Mouse (Mus musculus): ENCODE measurements at regions not wholly inside any gene's neighbourhood (a gene's known extent, or its start where the extent isn't known, plus 50 kb on each side); places are given as distances from the start of the nearest gene placed in this dataset.
"Not testable (repeated sequence)": the region's sequence is repeated elsewhere in the genome, so short reads cannot be mapped to it uniquely, and the experiment has no call there.

GRCm38 (mm10) chr2:109402556-109402955 is 122.0 kb upstream of the Mettl15 start:
- 82% methylated on average over 1 of the region's 1 CpGs for WGBS

GRCm38 (mm10) chr2:109404262-109404661 is 123.7 kb upstream of the Mettl15 start:
- no peaks in the 10 kb centered on the region for H3K27me3 ChIP-seq (replicated peaks; ENCODE audit: control insufficient read depth, insufficient read depth, low read length)
- ATAC-seq, result no peak
- no peak overlapping the region for H3K9ac ChIP-seq (ENCODE audit: low read depth, low read length)
- no peak overlapping the region for H3K27ac ChIP-seq (ENCODE audit: low read depth, low read length)
- H3K4me3 ChIP-seq (ENCODE audit: low read length), result no peak overlapping the region
- no peak overlapping the region for H3K4me2 ChIP-seq (ENCODE audit: low read length)
- WGBS, result 83% methylated on average over 3 of the region's 3 CpGs
- H3K9me3 ChIP-seq (ENCODE audit: control insufficient read depth, low read length), result no peaks in the 10 kb centered on the region
- H3K36me3 ChIP-seq (ENCODE audit: control insufficient read depth, insufficient read depth, low read length), result no peaks in the 10 kb centered on the region
- H3K4me1 ChIP-seq (ENCODE audit: control insufficient read depth, insufficient read depth, low read depth, low read length), result no peaks in the 10 kb centered on the region

More at GRCm38 (mm10) chr2:109402556-109402955, 122.0 kb upstream of the Mettl15 start:
- H3K9ac ChIP-seq (ENCODE audit: low read depth, low read length), result no peak overlapping the region
- ATAC-seq, result no peak
- no peaks in the 10 kb centered on the region for H3K36me3 ChIP-seq (ENCODE audit: control insufficient read depth, insufficient read depth, low read length)
- H3K4me1 ChIP-seq (ENCODE audit: control insufficient read depth, insufficient read depth, low read depth, low read length), result no peaks in the 10 kb centered on the region
- no peaks in the 10 kb centered on the region for H3K27me3 ChIP-seq (replicated peaks; ENCODE audit: control insufficient read depth, insufficient read depth, low read length)
- no peak overlapping the region for H3K27ac ChIP-seq (ENCODE audit: low read depth, low read length)
- no peaks in the 10 kb centered on the region for H3K9me3 ChIP-seq (ENCODE audit: control insufficient read depth, low read length)
- no peak overlapping the region for H3K4me2 ChIP-seq (ENCODE audit: low read length)
- no peak overlapping the region for H3K4me3 ChIP-seq (ENCODE audit: low read length)

GRCm38 (mm10) chr2:109406591-109407079 is 126.1 kb upstream of the Mettl15 start:
- H3K27ac ChIP-seq (ENCODE audit: low read depth, low read length), result no peak overlapping the region
- H3K9me3 ChIP-seq (ENCODE audit: control insufficient read depth, low read length), result no peaks in the 10 kb centered on the region
- H3K36me3 ChIP-seq (ENCODE audit: control insufficient read depth, insufficient read depth, low read length), result no peaks in the 10 kb centered on the region
- H3K4me2 ChIP-seq (ENCODE audit: low read length), result no peak overlapping the region
- H3K4me3 ChIP-seq (ENCODE audit: low read length), result no peak overlapping the region
- ATAC-seq, result no peak
- H3K27me3 ChIP-seq (replicated peaks; ENCODE audit: control insufficient read depth, insufficient read depth, low read length), result no peaks in the 10 kb centered on the region
- H3K4me1 ChIP-seq (ENCODE audit: control insufficient read depth, insufficient read depth, low read depth, low read length), result no peaks in the 10 kb centered on the region
- no peak overlapping the region for H3K9ac ChIP-seq (ENCODE audit: low read depth, low read length)
- WGBS, result 75% methylated on average over 7 of the region's 7 CpGs

GRCm38 (mm10) chr2:109420098-109420497 is 139.6 kb upstream of the Mettl15 start:
- no peaks in the 10 kb centered on the region for H3K9me3 ChIP-seq (ENCODE audit: control insufficient read depth, low read length)
- H3K4me3 ChIP-seq (ENCODE audit: low read length), result no peak overlapping the region
- H3K36me3 ChIP-seq (ENCODE audit: control insufficient read depth, insufficient read depth, low read length), result no peaks in the 10 kb centered on the region
- no peak overlapping the region for H3K4me2 ChIP-seq (ENCODE audit: low read length)
- no peak overlapping the region for H3K27ac ChIP-seq (ENCODE audit: low read depth, low read length)
- H3K4me1 ChIP-seq (ENCODE audit: control insufficient read depth, insufficient read depth, low read depth, low read length), result no peaks in the 10 kb centered on the region
- no peak for ATAC-seq
- no peak overlapping the region for H3K9ac ChIP-seq (ENCODE audit: low read depth, low read length)
- no peaks in the 10 kb centered on the region for H3K27me3 ChIP-seq (replicated peaks; ENCODE audit: control insufficient read depth, insufficient read depth, low read length)

GRCm38 (mm10) chr2:109431183-109431582 is 150.6 kb upstream of the Mettl15 start:
- WGBS, result 95% methylated on average over 3 of the region's 3 CpGs
- Histone ChIP-seq H3K4me3 (ENCODE audit: low read length) (no peak overlapping the region), H3K9me3 (ENCODE audit: control insufficient read depth, low read length) (no peaks in the 10 kb centered on the region), H3K36me3 (ENCODE audit: control insufficient read depth, insufficient read depth, low read length) (no peaks in the 10 kb centered on the region), H3K27me3 (replicated peaks; ENCODE audit: control insufficient read depth, insufficient read depth, low read length) (no peaks in the 10 kb centered on the region), H3K9ac (ENCODE audit: low read depth, low read length) (no peak overlapping the region), H3K4me2 (ENCODE audit: low read length) (no peak overlapping the region), H3K4me1 (ENCODE audit: control insufficient read depth, insufficient read depth, low read depth, low read length) (no peaks in the 10 kb centered on the region), H3K27ac (ENCODE audit: low read depth, low read length) (no peak overlapping the region)
- no peak for ATAC-seq

GRCm38 (mm10) chr2:109442551-109443120 is 162.1 kb upstream of the Mettl15 start:
- H3K36me3 ChIP-seq (ENCODE audit: control insufficient read depth, insufficient read depth, low read length), result no peaks in the 10 kb centered on the region
- H3K4me1 ChIP-seq (ENCODE audit: control insufficient read depth, insufficient read depth, low read depth, low read length), result no peaks in the 10 kb centered on the region
- H3K27me3 ChIP-seq (replicated peaks; ENCODE audit: control insufficient read depth, insufficient read depth, low read length), result no peaks in the 10 kb centered on the region
- WGBS, result 64% methylated on average over 3 of the region's 3 CpGs
- no peak overlapping the region for H3K27ac ChIP-seq (ENCODE audit: low read depth, low read length)
- no peak overlapping the region for H3K9ac ChIP-seq (ENCODE audit: low read depth, low read length)
- no peak overlapping the region for H3K4me3 ChIP-seq (ENCODE audit: low read length)
- H3K4me2 ChIP-seq (ENCODE audit: low read length), result no peak overlapping the region
- no peak for ATAC-seq
- H3K9me3 ChIP-seq (ENCODE audit: control insufficient read depth, low read length), result no peaks in the 10 kb centered on the region

- H3K4me1 ChIP-seq (ENCODE audit: control insufficient read depth, insufficient read depth, low read depth, low read length), result no peaks in the 10 kb centered on the region
- no peak for ATAC-seq
- 69% methylated on average over 3 of the region's 3 CpGs for WGBS
These were observed 163.0 kb upstream of the Mettl15 start for GRCm38 (mm10) chr2:109443521-109444066.

GRCm38 (mm10) chr2:109462246-109462645 is 181.7 kb upstream of the Mettl15 start:
- H3K4me1 ChIP-seq (ENCODE audit: control insufficient read depth, insufficient read depth, low read depth, low read length); H3K36me3 ChIP-seq (ENCODE audit: control insufficient read depth, insufficient read depth, low read length); H3K4me2 ChIP-seq (ENCODE audit: low read length); H3K9me3 ChIP-seq (ENCODE audit: control insufficient read depth, low read length); H3K27me3 ChIP-seq (replicated peaks; ENCODE audit: control insufficient read depth, insufficient read depth, low read length); H3K4me3 ChIP-seq (ENCODE audit: low read length); ATAC-seq; H3K27ac ChIP-seq (ENCODE audit: low read depth, low read length); H3K9ac ChIP-seq (ENCODE audit: low read depth, low read length): not testable (repeated sequence)
- WGBS, result 100% methylated on average over 1 of the region's 1 CpGs

More at GRCm38 (mm10) chr2:109443521-109444066, 163.0 kb upstream of the Mettl15 start:
- no peak overlapping the region for H3K4me2 ChIP-seq (ENCODE audit: low read length)
- H3K9ac ChIP-seq (ENCODE audit: low read depth, low read length), result no peak overlapping the region
- no peaks in the 10 kb centered on the region for H3K27me3 ChIP-seq (replicated peaks; ENCODE audit: control insufficient read depth, insufficient read depth, low read length)
- H3K36me3 ChIP-seq (ENCODE audit: control insufficient read depth, insufficient read depth, low read length), result no peaks in the 10 kb centered on the region
- H3K9me3 ChIP-seq (ENCODE audit: control insufficient read depth, low read length), result no peaks in the 10 kb centered on the region
- no peak overlapping the region for H3K27ac ChIP-seq (ENCODE audit: low read depth, low read length)
- H3K4me3 ChIP-seq (ENCODE audit: low read length), result no peak overlapping the region

GRCm38 (mm10) chr2:109484306-109484705 is 190.2 kb upstream of the Bdnf start:
- no peak overlapping the region for H3K9ac ChIP-seq (ENCODE audit: low read depth, low read length)
- no peaks in the 10 kb centered on the region for H3K27me3 ChIP-seq (replicated peaks; ENCODE audit: control insufficient read depth, insufficient read depth, low read length)
- no peaks in the 10 kb centered on the region for H3K36me3 ChIP-seq (ENCODE audit: control insufficient read depth, insufficient read depth, low read length)
- H3K4me3 ChIP-seq (ENCODE audit: low read length), result no peak overlapping the region
- no peak overlapping the region for H3K4me2 ChIP-seq (ENCODE audit: low read length)
- no peaks in the 10 kb centered on the region for H3K9me3 ChIP-seq (ENCODE audit: control insufficient read depth, low read length)
- ATAC-seq, result no peak
- H3K4me1 ChIP-seq (ENCODE audit: control insufficient read depth, insufficient read depth, low read depth, low read length), result no peaks in the 10 kb centered on the region
- 44% methylated on average over 1 of the region's 1 CpGs for WGBS
- no peak overlapping the region for H3K27ac ChIP-seq (ENCODE audit: low read depth, low read length)

All from hindbrain, embryonic 16.5 days (tissue).